Mouse (Mus musculus) spleen, adult 2 months (tissue): ENCODE measurements around the gene 9130213A22Rik. TPM values are rescaled to one million over a fixed set of nuclear protein-coding genes. Genes with fewer than 3 reads are reported as not detected.
A peak's percentile ranks its signal among the peaks of the same experiment; 100 is the strongest.

Experiments
- DNase-seq, 2 experiments: peaks; one replicate each; pipeline versions ENCODE4 v3.0.0 to v3.0.0-alpha.2; 2012 to 2021; ENCODE audit warnings: low spot score in 2 of 2, low read depth in 1 of 2
- H3K27ac ChIP-seq: fragments of 200-500 bp; 2 replicates; pipeline ENCODE4 v1.5.1; 2012; ENCODE audit warnings: low read length, inconsistent platforms; ENCODE audit not compliant: insufficient read depth
- H3K27me3 ChIP-seq: fragments of 200-500 bp; 2 replicates; pipeline ENCODE4 v1.6.1; 2012; ENCODE audit warnings: mild to moderate bottlenecking, moderate library complexity, low read length, inconsistent platforms; ENCODE audit not compliant: control insufficient read depth, insufficient read depth
- H3K36me3 ChIP-seq: fragments of 200-500 bp; 2 replicates; pipeline ENCODE4 v1.6.1; 2012; ENCODE audit warnings: mild to moderate bottlenecking, low read length, inconsistent platforms; ENCODE audit not compliant: control insufficient read depth, insufficient read depth
- H3K4me1 ChIP-seq: fragments of 200-500 bp; 2 replicates; pipeline ENCODE4 v1.6.1; 2011; ENCODE audit warnings: inconsistent platforms; ENCODE audit not compliant: control insufficient read depth, insufficient read depth, insufficient read length
- H3K4me3 ChIP-seq: fragments of 200-500 bp; 2 replicates; pipeline ENCODE4 v1.5.1; 2011; ENCODE audit warnings: mild to moderate bottlenecking, inconsistent platforms; ENCODE audit not compliant: insufficient read depth, insufficient read length; ENCODE audit errors: extremely low read depth
- CTCF ChIP-seq: fragments of 200-500 bp; IDR thresholded peaks from 2 replicates; pipeline ENCODE4 v1.5.1; 2011; ENCODE audit warnings: mild to moderate bottlenecking, inconsistent platforms; ENCODE audit not compliant: insufficient read depth, insufficient read length, insufficient replicate concordance; ENCODE audit errors: extremely low read depth
- POLR2A ChIP-seq: fragments of 200-500 bp; IDR thresholded peaks from 2 replicates; pipeline ENCODE4 v1.6.1; 2011; ENCODE audit warnings: low read depth, low read length, inconsistent platforms
- WGBS: fragments of 180-500 bp; shearing (Covaris S2); methylation state at CpG from one replicate; pipeline ENCODE4 v1.1.7; 2018; 5-methylcytosine and 5-hydroxymethylcytosine counted together
- polyA plus RNA-seq: library from polyadenylated mRNA; depleted of rRNA; stranded (reverse); fragments of >200 nt; gene quantifications from 2 replicates; pipeline ENCODE4 v1.2.3, GENCODE M21; 2012; rRNA removed

Gene 9130213A22Rik
- polyA plus RNA-seq, 1 experiment: 0.40 TPM

DNA sequence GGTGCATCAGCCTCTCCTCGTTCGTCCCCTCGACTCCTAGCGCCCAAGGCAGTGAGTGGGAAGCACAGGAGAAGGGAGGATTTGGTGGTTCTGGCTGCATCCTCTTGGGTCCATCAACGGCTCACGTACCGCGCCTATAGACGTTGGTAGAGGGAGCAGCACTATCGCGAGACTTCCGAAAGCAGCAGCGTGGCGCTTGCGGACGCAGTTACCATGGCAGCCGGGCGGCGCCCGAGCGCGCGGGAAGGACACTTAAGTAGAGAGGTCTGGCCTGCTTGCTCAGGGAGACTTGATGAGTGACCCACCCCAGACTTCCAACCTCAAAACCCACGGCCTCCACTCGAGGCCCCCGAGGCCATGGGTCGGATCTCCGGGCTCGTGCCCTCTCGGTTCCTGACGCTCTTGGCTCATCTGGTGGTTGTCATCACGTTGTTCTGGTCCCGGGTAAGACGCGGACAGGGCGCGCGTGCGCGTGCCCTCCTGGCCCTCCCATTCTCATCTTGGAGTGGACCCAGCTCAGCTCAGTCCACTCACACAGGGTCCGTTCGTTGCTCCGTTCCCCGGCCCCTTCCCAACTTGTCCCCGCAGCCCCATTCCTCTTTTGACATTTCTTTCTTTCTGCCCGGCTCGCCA, 51.7 kb downstream of the 9130213A22Rik start, which contains the start of gene Tmem107:
Tmem107 (plus strand) TSS at position 217 of the 633 bp plus-strand sequence.
- under 1% methylated on average over 47 of the region's 47 CpGs for WGBS
- DNase-seq: peak; percentile 88 to 94

DNA sequence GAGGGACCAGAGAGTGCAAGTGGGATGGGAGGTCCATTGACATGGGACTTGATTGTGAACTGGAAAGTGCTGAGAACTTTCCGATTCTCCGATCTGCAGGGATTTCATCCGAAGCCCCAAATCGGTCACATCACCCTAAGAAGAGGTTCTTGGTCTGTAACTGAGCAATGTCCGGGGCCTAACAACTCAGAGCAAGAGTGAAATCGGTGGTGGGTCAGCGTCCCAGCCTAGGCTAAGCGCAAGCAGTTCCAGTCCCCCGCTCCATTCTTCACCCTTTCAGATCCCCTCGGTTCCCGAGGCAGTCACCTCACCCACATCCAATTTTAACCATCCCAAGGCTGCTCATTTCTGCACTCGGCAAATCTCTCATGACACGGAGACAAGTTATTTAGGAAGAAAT, 52.3 kb downstream of the 9130213A22Rik start:
- peak overlapping the region; percentile 69 for H3K4me3 ChIP-seq
- H3K4me1 ChIP-seq: peaks cover 2% of the 10 kb centered on the region
- no peaks in the 10 kb centered on the region for H3K36me3 ChIP-seq
- no peak for DNase-seq
- H3K27ac ChIP-seq: peak overlapping the region; percentile 80
- 3% methylated on average over 13 of the region's 13 CpGs for whole genome bisulfite sequencing
- no peaks in the 10 kb centered on the region for H3K27me3 ChIP-seq
- TF ChIP-seq CTCF (no peak), POLR2A (no peak)

More for the DNA sequence above, 51.7 kb downstream of the 9130213A22Rik start, which contains the start of gene Tmem107:
- TF ChIP-seq POLR2A (peak; percentile 94), CTCF (no peak)
- no peaks in the 10 kb centered on the region for H3K27me3 ChIP-seq
- H3K36me3 ChIP-seq: no peaks in the 10 kb centered on the region
- H3K4me1 ChIP-seq: peaks cover 2% of the 10 kb centered on the region
- H3K27ac ChIP-seq: peak within 1 kb of the TSS; percentile 80
- H3K4me3 ChIP-seq: peak within 1 kb of the TSS; percentile 69

Other genes starting within 250 kb of the 9130213A22Rik start
- 0.04 and 0.06 TPM in 2 replicates for gene Rnf222, start 234.0 kb downstream of the 9130213A22Rik start, polyA plus RNA-seq
- 681 and 695 TPM in 2 replicates for gene Rpl26, start 221.0 kb downstream of the 9130213A22Rik start, polyA plus RNA-seq
- gene Odf4, start 195.5 kb downstream of the 9130213A22Rik start, polyA plus RNA-seq: not detected in 2 replicates
- 11.0 and 19.2 TPM in 2 replicates for gene Arhgef15, start 165.1 kb downstream of the 9130213A22Rik start, polyA plus RNA-seq
- gene Slc25a35, start 154.5 kb downstream of the 9130213A22Rik start, polyA plus RNA-seq: 13.1 and 13.8 TPM in 2 replicates
- gene Rangrf, start 147.4 kb downstream of the 9130213A22Rik start, polyA plus RNA-seq: 10.1 and 11.2 TPM in 2 replicates
- gene Pfas, start 114.1 kb downstream of the 9130213A22Rik start, polyA plus RNA-seq: 14.0 and 16.8 TPM in 2 replicates
- 27.2 and 30.4 TPM in 2 replicates for gene Ctc1, start 106.7 kb downstream of the 9130213A22Rik start, polyA plus RNA-seq
- 41.4 and 42.9 TPM in 2 replicates for gene Aurkb, start 76.9 kb downstream of the 9130213A22Rik start, polyA plus RNA-seq
- 16.7 and 23.7 TPM in 2 replicates for gene Borcs6, start 62.9 kb downstream of the 9130213A22Rik start, polyA plus RNA-seq
- gene Tmem107, start 51.8 kb downstream of the 9130213A22Rik start, polyA plus RNA-seq: 7.0 and 14.6 TPM in 2 replicates
- 94.2 and 95.7 TPM in 2 replicates for gene Vamp2, start 34.1 kb downstream of the 9130213A22Rik start, polyA plus RNA-seq
- 23.3 and 25.7 TPM in 2 replicates for gene Per1, start 27.4 kb downstream of the 9130213A22Rik start, polyA plus RNA-seq
- 0.44 and 0.55 TPM in 2 replicates for gene Hes7, start 2.2 kb downstream of the 9130213A22Rik start, polyA plus RNA-seq
- 0.20 and 2.8 TPM in 2 replicates for gene Aloxe3, start 3.3 kb upstream of the 9130213A22Rik start, polyA plus RNA-seq
- gene Alox12b, start 34.4 kb upstream of the 9130213A22Rik start, polyA plus RNA-seq: not detected in 2 replicates
- gene Alox8, start 75.3 kb upstream of the 9130213A22Rik start, polyA plus RNA-seq: 0.12 and 0.18 TPM in 2 replicates
- gene Gucy2e, start 114.4 kb upstream of the 9130213A22Rik start, polyA plus RNA-seq: 0.02 and 0.04 TPM in 2 replicates
- gene Cntrob, start 201.2 kb upstream of the 9130213A22Rik start, polyA plus RNA-seq: 9.2 and 10.9 TPM in 2 replicates
- gene Trappc1, start 201.4 kb upstream of the 9130213A22Rik start, polyA plus RNA-seq: 21.2 and 28.6 TPM in 2 replicates
- gene Kcnab3, start 203.7 kb upstream of the 9130213A22Rik start, polyA plus RNA-seq: 0.92 and 1.2 TPM in 2 replicates
- gene Rnf227, start 217.9 kb upstream of the 9130213A22Rik start, polyA plus RNA-seq: 0.47 and 0.86 TPM in 2 replicates
- 146 and 160 TPM in 2 replicates for gene Chd3, start 246.8 kb upstream of the 9130213A22Rik start, polyA plus RNA-seq